Mouse (Mus musculus) spleen, embryonic (tissue): ENCODE measurements around the gene P3h3.
"Not testable (repeated sequence)": the region's sequence is repeated elsewhere in the genome, so short reads cannot be mapped to it uniquely, and the experiment has no call there.

Experiments
- CTCF ChIA-PET: fragments of 350-600 bp; sonication (Branson Sonifier 250); formaldehyde crosslinking; loops from one replicate; lab custom pipeline; 2022; lab: Charles Lee

The P3h3 gene

DNA sequence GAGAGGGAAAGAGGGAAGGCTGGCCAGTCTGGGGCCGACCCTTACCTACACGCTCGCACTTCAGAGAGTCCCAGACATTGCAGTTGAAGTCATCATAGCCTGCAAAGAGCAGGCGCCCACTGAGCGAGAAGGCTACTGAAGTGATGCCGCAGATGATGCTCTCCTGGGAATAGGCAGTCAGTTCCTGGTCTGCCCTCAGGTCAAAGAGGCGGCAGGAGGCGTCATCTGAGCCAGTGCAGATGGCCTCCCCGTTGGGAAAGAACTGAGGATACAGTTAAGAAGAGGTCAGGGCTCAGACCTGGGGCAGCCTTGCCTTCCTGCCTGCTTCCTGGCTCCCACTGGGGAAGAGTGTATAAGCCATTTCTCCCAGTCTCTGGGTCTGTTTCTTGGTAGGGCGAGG, 22.0 kb downstream of the P3h3 start:
- CTCF ChIA-PET: no interaction called here

- CTCF ChIA-PET: interaction anchor here (0.5 kb wide), 1 partner anchor 16 kb away, joined by 3 read pairs; no protein-coding TSS in a partner anchor
Observed at GRCm38 (mm10) chr6:124834512-124835081, 23.0 kb downstream of the P3h3 start.

GRCm38 (mm10) chr6:124831649-124832048, 25.9 kb downstream of the P3h3 start:
- CTCF ChIA-PET: no interaction called here

- CTCF ChIA-PET: not testable (repeated sequence)
Observed at GRCm38 (mm10) chr6:124831199-124831598, 26.4 kb downstream of the P3h3 start.

- CTCF ChIA-PET: interaction anchor here (0.6 kb wide), 2 partner anchors 10 to 591 kb away, joined by 3 read pairs; partner anchors contain the start of gene Gnb3
Observed at GRCm38 (mm10) chr6:124829799-124830700, 27.5 kb downstream of the P3h3 start.

DNA sequence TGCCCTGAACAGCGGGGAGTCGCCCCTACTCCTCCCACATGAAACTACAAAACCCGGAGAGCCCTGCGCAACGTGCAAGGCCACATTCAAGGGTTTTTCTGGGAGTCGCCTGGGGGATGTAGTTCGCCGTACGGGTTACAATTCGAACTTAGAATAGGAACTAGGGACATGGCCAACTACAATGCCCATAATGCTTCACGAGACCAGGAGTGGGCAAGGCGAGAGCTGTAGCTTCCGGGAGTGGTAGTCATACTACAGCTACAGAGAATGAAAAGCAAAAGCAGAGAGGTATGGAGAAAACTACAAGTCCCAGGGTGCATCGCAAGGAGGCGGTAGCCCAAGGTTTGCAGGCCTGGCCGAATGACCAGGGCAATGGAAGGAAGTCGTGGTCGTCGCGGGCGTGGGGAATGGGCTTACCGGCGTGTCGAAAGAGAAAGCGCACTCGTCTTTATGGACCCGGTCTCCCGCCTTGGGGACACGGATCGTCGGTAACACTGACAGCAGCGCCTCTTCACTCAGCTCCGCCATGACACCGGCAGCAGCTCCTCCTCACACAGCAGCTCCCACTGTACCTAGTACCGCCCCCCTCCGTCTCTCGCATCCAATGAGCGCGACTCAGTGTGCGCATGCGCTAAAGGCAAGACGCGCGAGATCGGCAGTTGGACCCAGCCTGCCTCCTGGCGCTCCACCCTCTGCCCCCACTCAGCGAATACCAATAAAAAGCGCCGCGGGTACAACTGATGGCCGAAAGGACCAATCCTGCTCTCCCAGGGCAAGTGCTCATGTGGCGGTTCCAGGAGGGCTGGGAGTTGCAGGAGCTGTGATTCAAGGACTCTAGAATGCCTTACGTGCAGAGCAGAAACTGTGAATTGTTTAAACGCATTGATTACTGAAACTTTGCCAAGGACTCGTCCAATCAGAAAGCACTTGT, 28.4 kb downstream of the P3h3 start, which contains the start of the genes Usp5 and Cdca3:
Gene Usp5 (minus strand): TSS at position 617 of the 931 bp plus-strand sequence.
Gene Cdca3 (plus strand): TSS at position 680 of the 931 bp plus-strand sequence.
- CTCF ChIA-PET: no interaction called here

DNA sequence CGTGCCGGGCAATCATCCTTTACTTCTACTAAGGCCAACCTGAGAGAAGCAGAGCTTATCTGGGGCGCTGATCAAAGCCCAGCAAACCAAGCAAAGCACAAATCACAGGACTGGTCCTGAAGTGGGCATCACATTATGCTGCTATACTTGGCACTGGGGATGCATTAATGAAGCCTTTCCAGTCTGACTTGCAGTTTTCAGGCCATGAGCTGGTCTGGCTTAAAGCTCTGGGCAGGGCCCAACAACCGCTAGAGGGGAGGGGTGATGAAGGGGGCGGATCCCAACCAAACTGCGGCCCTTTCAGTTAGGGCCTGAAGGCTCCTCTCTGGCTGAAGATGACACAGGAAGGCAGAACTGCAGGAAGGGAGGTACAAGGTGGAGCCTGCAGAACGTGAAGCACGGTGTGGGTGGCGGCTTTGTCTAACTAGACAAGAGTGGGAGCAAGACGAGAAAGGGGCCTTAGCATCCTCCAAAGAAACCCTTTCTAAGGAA, 29.4 kb downstream of the P3h3 start:
- CTCF ChIA-PET: interaction anchor here (1.0 kb wide), 1 partner anchor 19 kb away, joined by 3 read pairs; no protein-coding TSS in a partner anchor

DNA sequence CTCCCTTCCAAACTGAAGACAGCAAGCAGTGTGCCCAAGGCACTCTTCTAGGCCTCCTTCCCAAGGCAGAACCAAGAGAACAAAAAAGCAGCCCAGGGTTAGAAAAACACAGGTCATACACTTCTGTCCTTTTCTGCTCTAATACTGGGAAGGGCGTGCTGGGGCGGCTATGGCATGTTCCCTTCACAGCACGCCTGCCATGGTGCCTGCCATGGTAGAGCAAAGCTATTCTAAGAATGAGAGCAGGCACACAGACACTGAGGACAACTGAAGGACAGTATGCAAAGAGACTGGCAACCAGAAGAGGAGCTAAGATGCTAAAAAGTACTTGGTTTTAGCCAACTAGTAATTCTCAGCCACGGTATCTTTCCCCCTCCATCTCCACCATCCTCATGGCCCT, 35.5 kb downstream of the P3h3 start:
- CTCF ChIA-PET: no interaction called here

- CTCF ChIA-PET: interaction anchor here (0.6 kb wide), 1 partner anchor 82 kb away, joined by 3 read pairs; no protein-coding TSS in a partner anchor
Observed at GRCm38 (mm10) chr6:124820891-124821290, 36.7 kb downstream of the P3h3 start.

DNA sequence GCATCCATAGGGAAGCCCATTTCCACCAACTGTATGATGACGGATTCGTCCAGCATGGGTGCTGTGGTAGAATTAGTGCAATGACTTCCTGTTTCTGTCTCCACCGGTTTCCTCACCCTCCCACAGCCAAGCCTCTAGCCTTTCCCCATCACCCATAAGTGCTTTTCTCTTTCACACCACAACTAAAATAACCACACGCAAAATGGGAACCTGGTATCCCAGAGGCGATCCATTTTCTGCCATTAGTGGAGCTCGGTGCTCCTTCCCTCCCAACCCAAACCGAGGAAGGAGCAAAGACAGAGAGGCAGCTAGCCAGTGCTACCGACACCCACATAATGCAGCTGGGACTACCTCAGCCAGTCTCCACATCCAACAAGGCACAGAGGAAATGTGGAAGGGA, 39.6 kb downstream of the P3h3 start:
- CTCF ChIA-PET: no interaction called here

DNA sequence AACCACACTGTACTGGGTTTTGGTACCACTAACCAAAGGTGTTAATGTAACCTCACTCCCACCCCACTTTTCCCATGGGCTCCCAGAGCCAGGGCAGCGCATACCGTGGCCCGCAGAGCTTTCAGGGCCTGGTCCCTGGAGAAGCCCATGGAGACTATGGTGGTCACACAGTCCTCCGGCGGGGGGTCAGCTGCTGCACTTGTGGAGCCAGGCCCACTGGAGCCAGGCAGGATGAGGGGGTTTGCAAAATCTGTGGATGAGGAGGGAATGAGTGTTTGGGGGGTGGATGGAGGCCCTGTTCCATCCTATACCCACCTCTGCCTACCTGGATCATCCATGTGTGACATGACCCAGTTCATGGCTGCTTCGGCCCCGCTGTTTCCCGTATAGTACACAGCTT, 40.0 kb downstream of the P3h3 start:
- CTCF ChIA-PET: no interaction called here

GRCm38 (mm10) chr6:124817125-124817524, 40.4 kb downstream of the P3h3 start:
- CTCF ChIA-PET: no interaction called here

DNA sequence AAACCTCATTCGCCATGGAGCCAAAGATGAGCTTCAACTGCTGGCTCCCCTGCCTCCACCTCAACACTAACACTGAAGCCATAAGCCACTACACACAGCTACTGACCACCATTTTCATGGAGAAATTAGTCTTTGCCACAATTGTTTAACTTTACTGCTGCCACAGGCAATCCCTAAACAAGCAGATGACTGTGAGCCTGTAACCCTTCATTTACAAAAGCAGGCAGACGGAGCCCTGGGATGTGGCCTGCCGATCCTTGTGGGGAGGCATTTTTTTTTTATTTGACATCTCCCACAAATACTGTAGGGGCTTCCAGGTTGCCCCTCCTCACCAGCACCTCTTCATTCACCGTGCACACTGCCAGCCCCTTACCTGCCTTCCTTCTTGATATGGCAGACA, 40.9 kb downstream of the P3h3 start:
- CTCF ChIA-PET: no interaction called here

DNA sequence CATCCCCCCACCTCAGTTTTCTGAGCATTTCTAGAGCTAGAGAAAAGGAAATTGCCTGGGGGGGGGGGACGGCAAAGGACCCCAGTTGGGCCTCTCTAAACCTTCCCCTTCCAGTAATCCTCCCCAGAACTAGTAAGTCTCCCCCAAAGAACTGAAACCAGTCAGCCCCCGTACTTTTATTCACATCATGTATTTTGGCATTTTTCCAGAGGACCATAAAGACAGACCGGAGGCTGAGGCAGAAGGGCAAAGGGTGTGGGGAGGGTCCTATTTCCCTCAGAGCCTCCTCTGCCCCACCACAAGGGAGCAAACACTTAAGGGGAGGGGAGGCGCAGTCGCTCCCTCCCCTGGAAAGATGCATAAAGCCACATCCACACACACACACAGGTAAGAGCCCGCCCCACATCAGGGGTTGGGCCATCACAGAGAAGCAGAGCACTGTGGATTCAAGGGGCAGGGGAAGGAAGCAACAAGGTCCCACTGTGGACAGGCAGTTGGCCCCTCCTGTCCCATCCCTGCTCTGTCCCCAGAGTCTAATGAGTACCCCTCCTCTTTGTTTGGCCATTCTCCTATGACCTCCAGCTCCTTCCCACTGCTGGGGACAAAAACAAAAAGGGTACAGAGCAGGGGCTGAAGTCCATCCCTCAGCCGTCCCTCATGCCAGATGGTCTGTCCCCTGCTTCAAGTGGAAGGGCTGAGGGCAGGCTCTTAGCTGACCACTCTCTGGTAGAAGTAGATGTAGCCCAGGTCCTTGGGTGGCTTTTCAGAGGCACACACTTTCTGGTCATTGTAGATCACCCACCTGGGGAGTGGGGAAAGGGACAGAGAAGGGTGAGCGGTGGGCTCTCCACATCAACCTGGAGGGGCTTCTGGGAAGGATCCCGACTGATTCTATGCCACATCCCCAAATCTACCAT, 42.4 kb downstream of the P3h3 start:
- CTCF ChIA-PET: interaction anchor here (0.6 kb wide), 4 partner anchors 21 to 58 kb away, joined by 3 to 5 read pairs (median 4); no protein-coding TSS in a partner anchor

DNA sequence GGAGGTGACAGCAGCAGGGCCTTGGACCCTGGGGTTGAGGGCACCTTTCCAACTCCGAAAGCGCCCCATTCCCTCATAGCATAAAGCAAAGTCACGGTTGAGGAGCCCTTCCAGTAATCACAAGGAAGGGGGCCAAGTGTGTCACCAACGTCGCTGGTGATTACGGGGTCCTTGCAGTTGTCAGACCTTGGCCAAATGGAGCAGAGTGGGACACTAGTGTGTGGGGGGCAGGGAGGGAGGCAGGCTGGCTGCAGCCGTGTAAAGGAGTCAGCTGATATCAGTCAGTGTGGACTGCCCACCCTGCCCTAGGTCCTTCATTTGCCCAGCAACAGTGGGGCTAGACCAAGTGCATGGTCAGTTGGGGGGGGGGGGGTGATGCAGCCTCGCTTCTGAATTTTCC, 43.1 kb downstream of the P3h3 start:
- CTCF ChIA-PET: interaction anchor here (0.6 kb wide), 5 partner anchors 20 to 57 kb away, joined by 3 to 5 read pairs (median 3); no protein-coding TSS in a partner anchor

- CTCF ChIA-PET: interaction anchor here (0.6 kb wide), 1 partner anchor 32 kb away, joined by 3 read pairs; no protein-coding TSS in a partner anchor
Observed at GRCm38 (mm10) chr6:124813933-124814332, 43.6 kb downstream of the P3h3 start, which contains the start of gene Tpi1. Tpi1 (minus strand) TSS chr6:124814296.

DNA sequence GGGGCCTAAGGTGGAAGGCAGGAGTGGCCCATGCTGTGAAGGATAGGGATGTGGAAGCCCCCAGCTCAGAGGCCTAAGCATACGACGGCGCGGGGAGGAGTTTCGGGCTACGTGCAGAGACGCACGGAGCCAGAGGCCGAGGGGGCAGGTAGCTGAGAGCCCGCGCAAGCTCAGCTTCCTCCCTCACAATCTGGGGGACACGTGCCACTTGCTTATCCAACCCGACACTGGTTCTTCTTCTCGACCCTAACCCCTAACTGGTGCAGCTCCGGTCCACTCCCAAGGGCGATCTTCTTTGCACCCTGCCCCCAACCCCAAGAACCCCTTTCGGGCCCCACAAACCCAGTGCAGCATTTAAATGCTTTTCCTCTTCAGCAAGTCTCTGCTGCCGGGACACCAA, 44.1 kb downstream of the P3h3 start:
- CTCF ChIA-PET: interaction anchor here (0.6 kb wide), 1 partner anchor 79 kb away, joined by 3 read pairs; no protein-coding TSS in a partner anchor

- CTCF ChIA-PET: interaction anchor here (0.6 kb wide), 1 partner anchor 80 kb away, joined by 3 read pairs; no protein-coding TSS in a partner anchor
Observed at GRCm38 (mm10) chr6:124812848-124813247, 44.7 kb downstream of the P3h3 start.

DNA sequence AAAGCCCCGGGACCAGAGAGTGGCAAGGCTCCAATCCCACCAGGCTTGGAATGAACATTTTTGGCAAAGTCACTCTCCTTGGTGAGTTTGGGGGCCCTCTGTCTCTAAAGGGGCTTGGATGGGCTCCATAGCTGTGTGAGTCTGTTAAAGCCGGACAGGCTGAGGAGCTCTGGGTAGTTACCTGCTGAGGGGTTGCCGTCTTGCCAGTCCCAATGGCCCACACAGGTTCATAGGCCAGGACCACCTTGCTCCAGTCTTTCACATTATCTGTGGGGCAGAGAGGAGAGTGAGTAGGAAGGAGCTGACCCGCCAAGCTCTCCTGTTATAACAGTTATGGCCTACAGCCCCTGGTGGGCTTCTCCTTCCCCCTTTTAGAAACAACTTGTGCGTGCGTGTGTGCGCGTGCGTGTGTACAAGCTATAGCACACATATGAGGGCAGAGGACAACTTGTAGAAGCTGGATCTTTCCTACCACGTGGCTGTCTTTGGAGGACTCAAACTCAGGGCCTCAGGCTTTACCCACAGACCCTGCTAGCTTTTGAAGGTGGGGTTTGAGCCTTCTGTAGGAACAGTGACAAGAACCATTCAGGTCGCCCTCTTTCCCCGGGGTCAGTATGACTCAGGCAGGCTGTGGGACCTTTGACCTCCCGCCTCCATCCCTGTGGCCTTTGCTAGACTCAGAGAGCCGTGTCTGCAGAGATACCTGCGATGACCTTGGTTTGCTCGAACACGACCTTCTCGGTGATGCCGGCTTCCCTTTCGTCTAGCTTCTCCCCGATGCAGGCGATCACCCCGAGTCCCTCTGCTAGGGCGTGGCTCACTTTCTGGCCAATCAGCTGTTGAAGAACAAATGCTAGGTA, 45.6 kb downstream of the P3h3 start:
- CTCF ChIA-PET: no interaction called here
